Mouse (Mus musculus) intestine, postnatal 0 days (tissue): ENCODE measurements around the gene Gm10354. TPM values are rescaled to one million over a fixed set of nuclear protein-coding genes. Genes with fewer than 3 reads are reported as not detected.
"Not testable (repeated sequence)": the region's sequence is repeated elsewhere in the genome, so short reads cannot be mapped to it uniquely, and the experiment has no call there.

Source experiments
- ATAC-seq: fragments of 200-750 bp; cut with Nextera tagmentation; 2 replicates; pipeline ENCODE4 v1.8.0; 2017; ENCODE audit warnings: mild to moderate bottlenecking, moderate TSS enrichment, moderate library complexity
- H3K27ac ChIP-seq: fragments of 300-500 bp; sonication (generic); 2 replicates; pipeline ENCODE4 v1.5.1; 2014; ENCODE audit warnings: mild to moderate bottlenecking, low read depth, low read length, moderate library complexity
- H3K27me3 ChIP-seq: fragments of 300-500 bp; sonication (generic); replicated peaks from 2 replicates; pipeline ENCODE4 v1.6.1; 2014; ENCODE audit warnings: low read length, mixed read lengths; ENCODE audit not compliant: control insufficient read depth, insufficient read depth
- H3K36me3 ChIP-seq: fragments of 300-500 bp; sonication (generic); 2 replicates; pipeline ENCODE4 v1.6.1; 2014; ENCODE audit warnings: mild to moderate bottlenecking, moderate library complexity; ENCODE audit not compliant: control insufficient read depth, insufficient read depth
- H3K4me1 ChIP-seq: fragments of 300-500 bp; sonication (generic); replicated peaks from 2 replicates; pipeline ENCODE4 v1.6.1; 2014; ENCODE audit warnings: antibody characterized with exemption, low read length, mixed read lengths; ENCODE audit not compliant: control insufficient read depth, insufficient read depth
- H3K4me2 ChIP-seq: fragments of 300-500 bp; sonication (generic); replicated peaks from 2 replicates; pipeline ENCODE4 v1.6.1; 2014; ENCODE audit warnings: low read depth, mild to moderate bottlenecking, moderate library complexity
- H3K4me3 ChIP-seq: fragments of 300-500 bp; sonication (generic); 2 replicates; pipeline ENCODE4 v1.5.1; 2014; ENCODE audit warnings: low read depth, low read length
- H3K9ac ChIP-seq: fragments of 300-500 bp; sonication (generic); 2 replicates; pipeline ENCODE4 v1.6.1; 2014; ENCODE audit warnings: mild to moderate bottlenecking, low read depth, low read length
- H3K9me3 ChIP-seq: fragments of 300-500 bp; sonication (generic); 2 replicates; pipeline ENCODE4 v1.6.1; 2016; ENCODE audit warnings: mixed run types; ENCODE audit not compliant: control insufficient read depth
- CTCF ChIP-seq: sonication (generic); IDR thresholded peaks from 2 replicates; pipeline ENCODE4 v1.5.1; 2016; ENCODE audit warnings: low read depth, mild to moderate bottlenecking, control low read depth, antibody characterized with exemption, moderate library complexity
- WGBS: fragments of 180-500 bp; shearing (Covaris S2); extraction: QIAGEN DNeasy Blood & Tissue Kit; methylation state at CpG from one replicate; pipeline ENCODE4 v1.1.7; 2014; 5-methylcytosine and 5-hydroxymethylcytosine counted together
- polyA plus RNA-seq: library from polyadenylated mRNA; unstranded; fragments of >200 nt; fragmentation: Nextera tagmentation; extraction: Ambion mirVana; gene quantifications from 2 replicates; pipeline ENCODE4 v1.2.1, GENCODE M21; 2015

Gene Gm10354
- not detected in 2 replicates for polyA plus RNA-seq

- ATAC-seq, H3K27ac ChIP-seq: not testable (repeated sequence)
Observed at GRCm38 (mm10) chr5:14978835-14979234, at the start of gene Gm10354. Gene Gm10354 (minus strand): TSS chr5:14978935.

DNA sequence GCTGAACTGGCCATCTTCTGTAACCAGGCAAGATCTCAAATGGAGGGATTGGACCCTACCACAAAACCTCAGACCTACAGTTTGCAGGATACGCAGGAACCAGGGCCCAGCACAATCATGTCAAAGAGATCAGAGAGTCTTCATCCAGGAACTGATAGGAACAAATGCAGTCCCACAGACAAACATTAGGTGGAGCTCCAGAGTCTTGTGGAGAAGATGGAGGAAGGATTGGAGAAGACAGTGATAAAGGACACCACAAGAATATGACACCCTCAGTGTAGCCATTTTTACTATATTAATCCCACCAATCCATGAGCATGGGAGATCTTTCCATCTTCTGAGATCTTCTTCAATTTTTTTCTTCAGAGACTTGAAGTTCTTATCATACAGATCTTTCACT lies 45.6 kb upstream of the Gm10354 start:
- TF ChIP-seq CTCF = 0 out of 2 replicates have a peak, but pooled peaks have one; percentile 1
- H3K4me2 ChIP-seq, H3K9me3 ChIP-seq, H3K27me3 ChIP-seq, H3K9ac ChIP-seq, H3K36me3 ChIP-seq, H3K27ac ChIP-seq, ATAC-seq, H3K4me1 ChIP-seq, H3K4me3 ChIP-seq: not testable (repeated sequence)
- 88% methylated on average over 1 of the region's 1 CpGs for WGBS

More at GRCm38 (mm10) chr5:14978835-14979234, at the start of gene Gm10354:
- not testable (repeated sequence) for H3K27me3 ChIP-seq, H3K4me2 ChIP-seq, H3K9ac ChIP-seq, H3K4me1 ChIP-seq, H3K36me3 ChIP-seq, H3K9me3 ChIP-seq, H3K4me3 ChIP-seq
- no CpG with 5 or more reads among the region's 1 CpGs for WGBS

DNA sequence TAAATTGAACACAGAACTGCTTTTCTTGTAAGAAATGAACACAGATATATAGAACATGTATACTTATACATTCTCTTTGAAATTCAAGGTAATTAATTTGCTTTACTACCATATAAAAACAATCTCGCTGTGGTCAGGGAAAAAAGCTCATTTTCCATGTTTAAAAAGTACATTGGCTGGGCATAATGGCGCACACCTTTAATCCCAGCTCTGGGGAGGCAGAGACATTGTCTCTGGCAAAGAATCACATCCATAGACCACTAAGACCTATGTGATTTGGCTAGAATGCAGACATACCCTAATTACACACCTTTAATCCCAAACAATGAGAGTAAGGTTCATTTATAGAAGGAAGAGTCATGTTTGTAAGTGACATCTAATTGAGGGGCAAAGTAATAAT lies 41.3 kb upstream of the Gm10354 start:
- not testable (repeated sequence) for H3K27me3 ChIP-seq, ATAC-seq, H3K9ac ChIP-seq, H3K4me2 ChIP-seq, H3K9me3 ChIP-seq, H3K36me3 ChIP-seq, H3K27ac ChIP-seq, H3K4me3 ChIP-seq, H3K4me1 ChIP-seq
- 69% methylated on average over 2 of the region's 2 CpGs for WGBS

GRCm38 (mm10) chr5:15010639-15011582 lies 32.2 kb upstream of the Gm10354 start:
- H3K27ac ChIP-seq, ATAC-seq: not testable (repeated sequence)

DNA sequence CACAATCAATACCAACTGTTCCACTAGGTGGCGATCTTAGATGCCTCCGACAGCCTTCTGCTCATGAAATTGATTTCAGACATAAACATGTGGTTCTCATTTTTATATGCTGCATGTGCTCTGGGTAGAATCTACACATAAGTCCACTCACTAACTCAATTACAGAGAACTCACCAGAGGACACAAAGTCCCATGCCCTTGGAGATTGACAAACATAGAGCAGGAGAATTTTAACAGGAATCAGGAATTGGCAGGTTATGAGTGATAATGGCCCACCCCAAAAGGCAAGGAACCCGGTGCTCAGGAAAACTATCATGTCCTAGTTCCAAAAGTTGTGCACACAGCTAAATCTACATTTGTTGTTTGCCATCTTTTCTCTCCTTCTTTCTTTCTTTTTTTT lies 28.2 kb upstream of the Gm10354 start:
- H3K27me3 ChIP-seq, H3K9ac ChIP-seq, H3K4me1 ChIP-seq, H3K4me2 ChIP-seq, ATAC-seq, H3K4me3 ChIP-seq, H3K36me3 ChIP-seq, H3K27ac ChIP-seq: not testable (repeated sequence)
- peaks cover 17% of the 10 kb centered on the region for H3K9me3 ChIP-seq
- WGBS = 61% methylated on average over 3 of the region's 3 CpGs

More at GRCm38 (mm10) chr5:15010639-15011582, 32.2 kb upstream of the Gm10354 start:
- H3K36me3 ChIP-seq, H3K9ac ChIP-seq, H3K27me3 ChIP-seq, H3K4me1 ChIP-seq, H3K4me3 ChIP-seq, H3K4me2 ChIP-seq, H3K9me3 ChIP-seq: not testable (repeated sequence)
- 83% methylated on average over 11 of the region's 11 CpGs for WGBS

DNA sequence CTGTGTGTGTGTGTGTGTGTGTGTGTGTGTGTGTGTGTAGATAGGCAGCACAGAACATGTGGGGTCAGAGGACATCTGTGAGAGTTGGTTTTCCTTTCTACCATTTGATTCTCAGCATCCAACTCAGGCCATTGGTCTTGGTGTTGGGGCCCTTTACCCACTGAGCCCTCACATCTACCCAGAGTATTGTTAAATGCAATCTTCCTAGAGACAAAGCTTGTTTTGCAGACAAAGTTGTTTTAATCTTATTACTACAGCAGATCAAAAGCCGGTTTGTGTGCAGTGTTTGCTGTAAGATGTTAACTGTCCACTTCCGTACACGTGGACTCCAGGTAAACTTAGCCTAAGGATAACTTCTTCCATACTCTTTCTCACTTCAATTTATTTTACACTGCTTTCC lies 27.6 kb upstream of the Gm10354 start:
- not testable (repeated sequence) for H3K27me3 ChIP-seq, H3K4me1 ChIP-seq, ATAC-seq, H3K9ac ChIP-seq, H3K36me3 ChIP-seq, H3K4me2 ChIP-seq, H3K4me3 ChIP-seq, H3K27ac ChIP-seq
- peaks cover 15% of the 10 kb centered on the region for H3K9me3 ChIP-seq
- 65% methylated on average over 3 of the region's 3 CpGs for WGBS

- H3K9ac ChIP-seq, H3K27ac ChIP-seq, H3K4me2 ChIP-seq, H3K27me3 ChIP-seq, H3K36me3 ChIP-seq, H3K4me1 ChIP-seq, H3K4me3 ChIP-seq: not testable (repeated sequence)
- 65% methylated on average over 2 of the region's 4 CpGs for WGBS
- H3K9me3 ChIP-seq = peaks cover 11% of the 10 kb centered on the region
- ATAC-seq = peak; percentile 53; the same call in 1 of the 2 replicates
Observed at GRCm38 (mm10) chr5:15005584-15005983, 26.8 kb upstream of the Gm10354 start.

DNA sequence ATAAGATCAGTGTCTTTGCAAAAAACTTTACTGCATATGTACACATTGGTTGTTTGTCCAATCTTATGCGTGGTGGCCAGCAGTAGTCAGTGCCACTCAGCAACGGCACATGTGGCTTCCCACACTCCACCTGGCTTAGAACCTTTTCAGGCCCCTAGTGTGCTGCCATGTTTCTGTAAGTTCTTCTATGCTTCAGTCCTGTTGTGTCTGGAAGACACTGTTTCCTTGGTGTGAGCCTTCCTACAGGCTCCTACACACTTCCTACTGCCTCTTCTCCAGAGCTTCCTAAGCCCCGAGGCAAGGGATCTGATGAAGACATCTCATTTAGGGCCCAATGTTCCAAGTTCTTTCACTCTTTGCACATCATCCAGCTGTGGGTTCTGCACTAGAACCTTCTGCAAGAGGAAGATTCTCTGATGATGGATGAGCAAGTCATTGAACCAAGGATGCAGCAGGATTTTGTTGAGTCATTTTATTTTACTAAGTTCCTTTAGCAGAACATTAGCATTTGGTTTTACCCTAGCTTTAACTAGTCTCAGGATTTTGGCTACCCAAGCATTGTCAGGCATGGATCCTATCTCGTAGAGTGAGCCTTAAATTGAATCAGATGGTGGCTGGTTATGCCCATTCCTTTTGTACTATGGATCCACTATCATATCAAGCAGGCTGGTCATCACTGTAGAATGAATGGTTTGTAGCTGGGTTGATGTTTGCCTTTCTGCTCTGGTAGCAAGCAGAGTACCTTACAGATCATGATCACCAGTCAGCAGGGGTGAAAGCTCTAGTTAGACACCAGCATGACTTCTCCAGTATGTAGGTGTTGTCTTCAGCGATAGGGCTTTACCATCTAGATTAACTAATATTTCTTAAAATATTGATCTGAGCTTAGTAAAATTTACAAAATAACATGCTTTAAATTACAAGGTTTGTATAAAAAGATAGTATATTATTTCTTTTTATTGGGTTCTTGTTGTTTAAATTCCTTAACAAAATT lies 26.1 kb upstream of the Gm10354 start:
- H3K9me3 ChIP-seq = peaks cover 11% of the 10 kb centered on the region
- not testable (repeated sequence) for H3K4me3 ChIP-seq, H3K4me1 ChIP-seq, H3K36me3 ChIP-seq, H3K27ac ChIP-seq, H3K4me2 ChIP-seq, H3K27me3 ChIP-seq, H3K9ac ChIP-seq
- ATAC-seq = peak; percentile 86
- WGBS = 70% methylated on average over 5 of the region's 5 CpGs
